Mouse (Mus musculus): ENCODE data around the gene Skida1. TPM values are rescaled to one million over a fixed set of nuclear protein-coding genes. Genes with fewer than 3 reads are reported as not detected.

The Skida1 gene
- polyA plus RNA-seq (2017; shearing (Covaris generic)) = 0.27 TPM

GRCm38 (mm10) chr2:18048453-18049075, at the start of gene Skida1:
Skida1 (minus strand) TSS chr2:18049051.

GRCm38 (mm10) chr2:18055016-18055928, 6.4 kb upstream of the Skida1 start, which contains the start of gene Mllt10:
Mllt10 (plus strand) TSS chr2:18055237.

GRCm38 (mm10) chr2:18037491-18037890, 11.4 kb downstream of the Skida1 start, which contains the start of gene A930004D18Rik:
A930004D18Rik (minus strand) TSS chr2:18037737.

GRCm38 (mm10) chr2:17996858-17997257, 52.0 kb downstream of the Skida1 start, which contains the start of gene H2al2a:
H2al2a (minus strand) TSS chr2:17996958.

Other genes with a start within 250 kb of the Skida1 start
- gene H2al2a, start 52.1 kb downstream of the Skida1 start, polyA plus RNA-seq (2017; shearing (Covaris generic)) = not detected
- 0.89 TPM for gene A930004D18Rik, start 11.3 kb downstream of the Skida1 start, polyA plus RNA-seq (2017; shearing (Covaris generic))
- 101 TPM for gene Mllt10, start 6.2 kb upstream of the Skida1 start, polyA plus RNA-seq (2017; shearing (Covaris generic))

All from activated CD4-positive, CD25-positive, alpha-beta regulatory T cell, adult 9 weeks (primary cell).